Mouse (Mus musculus) liver, postnatal 0 days (tissue): ENCODE measurements around the gene Ttll1. TPM values are rescaled to one million over a fixed set of nuclear protein-coding genes. Genes with fewer than 3 reads are reported as not detected.
A peak's percentile ranks its signal among the peaks of the same experiment; 100 is the strongest.
"Not testable (repeated sequence)": the region's sequence is repeated elsewhere in the genome, so short reads cannot be mapped to it uniquely, and the experiment has no call there.

Experiments
- ATAC-seq: fragments of 200-750 bp; cut with Nextera tagmentation; 2 replicates; pipeline ENCODE4 v1.8.0; 2017; ENCODE audit warnings: mild to moderate bottlenecking, moderate library complexity
- DNase-seq: peaks from one replicate; pipeline ENCODE4 v3.0.0-alpha.2; 2016
- H3K27ac ChIP-seq: fragments of 300-500 bp; sonication (generic); 2 replicates; pipeline ENCODE4 v1.5.1; 2014; ENCODE audit warnings: antibody characterized with exemption, moderate library complexity, mild to moderate bottlenecking, low read depth
- H3K27me3 ChIP-seq: fragments of 300-500 bp; sonication (generic); 2 replicates; pipeline ENCODE4 v1.6.1; 2014; ENCODE audit warnings: low read length, control low read depth, mixed read lengths; ENCODE audit not compliant: insufficient read depth
- H3K36me3 ChIP-seq: fragments of 300-500 bp; sonication (generic); replicated peaks from 2 replicates; pipeline ENCODE4 v1.6.1; 2014; ENCODE audit warnings: mild to moderate bottlenecking, control low read depth, low read length, moderate library complexity, mixed read lengths; ENCODE audit not compliant: insufficient read depth
- H3K4me1 ChIP-seq: fragments of 300-500 bp; sonication (generic); 2 replicates; pipeline ENCODE4 v1.6.1; 2014; ENCODE audit warnings: antibody characterized with exemption, mild to moderate bottlenecking, control low read depth; ENCODE audit not compliant: insufficient read depth
- H3K4me2 ChIP-seq: fragments of 300-500 bp; sonication (generic); 2 replicates; pipeline ENCODE4 v1.6.1; 2014; ENCODE audit warnings: low read depth, mild to moderate bottlenecking, low read length, moderate library complexity, mixed read lengths
- H3K4me3 ChIP-seq: fragments of 300-500 bp; sonication (generic); 2 replicates; pipeline ENCODE4 v1.5.1; 2014; ENCODE audit warnings: low read depth, low read length
- H3K9ac ChIP-seq: fragments of 300-500 bp; sonication (generic); replicated peaks from 2 replicates; pipeline ENCODE4 v1.6.1; 2014; ENCODE audit warnings: mild to moderate bottlenecking, moderate library complexity
- H3K9me3 ChIP-seq: fragments of 300-500 bp; sonication (generic); 2 replicates; pipeline ENCODE4 v1.6.1; 2016; ENCODE audit warnings: mild to moderate bottlenecking, control low read depth, low read length, mixed read lengths
- CTCF ChIP-seq: sonication (generic); IDR thresholded peaks from 2 replicates; pipeline ENCODE4 v1.5.1; 2016; ENCODE audit warnings: antibody characterized with exemption, low read depth
- EP300 ChIP-seq: IDR thresholded peaks from 2 replicates; pipeline ENCODE4 v1.6.1; 2016; ENCODE audit warnings: antibody characterized with exemption, low read depth, mild to moderate bottlenecking
- WGBS: fragments of 180-500 bp; shearing (Covaris S2); extraction: QIAGEN DNeasy Blood & Tissue Kit; methylation state at CpG from one replicate; pipeline ENCODE4 v1.1.7; 2014; ENCODE audit not compliant: insufficient replicate concordance; 5-methylcytosine and 5-hydroxymethylcytosine counted together
- polyA plus RNA-seq: library from polyadenylated mRNA; unstranded; fragments of >200 nt; fragmentation: Nextera tagmentation; extraction: Ambion mirVana; gene quantifications from 2 replicates; pipeline ENCODE4 v1.2.1, GENCODE M21; 2015

Gene Ttll1
- polyA plus RNA-seq, 1 experiment from 2014 or later = 3.2 TPM

GRCm38 (mm10) chr15:83464083-83464904 is 46.4 kb downstream of the Ttll1 start, which contains the start of gene Pacsin2:
TSS of gene Pacsin2 (minus strand) at chr15:83464606.
- H3K9ac ChIP-seq = peak within 1 kb of the TSS; percentile 89
- H3K36me3 ChIP-seq = no peaks in the 10 kb centered on the region
- DNase-seq = peak; percentile 99
- peak within 1 kb of the TSS; percentile 86 for H3K4me3 ChIP-seq
- peak within 1 kb of the TSS; percentile 93 for H3K27ac ChIP-seq
- H3K27me3 ChIP-seq = no peaks in the 10 kb centered on the region
- TF ChIP-seq EP300 (no peak), CTCF (no peak)
- peak within 1 kb of the TSS; percentile 99 for H3K4me2 ChIP-seq
- WGBS = under 1% methylated on average over 68 of the region's 88 CpGs
- H3K4me1 ChIP-seq = peaks cover 17% of the 10 kb centered on the region
- ATAC-seq = peak; percentile 99
- no peaks in the 10 kb centered on the region for H3K9me3 ChIP-seq

GRCm38 (mm10) chr15:83463369-83464082 is 47.2 kb downstream of the Ttll1 start:
- peak; percentile 41 for DNase-seq
- 16% methylated on average over 17 of the region's 17 CpGs for WGBS
- ATAC-seq = no peak

GRCm38 (mm10) chr15:83462349-83462748 is 48.3 kb downstream of the Ttll1 start:
- not testable (repeated sequence) for H3K27ac ChIP-seq

More at GRCm38 (mm10) chr15:83463369-83464082, 47.2 kb downstream of the Ttll1 start:
- no peaks in the 10 kb centered on the region for H3K36me3 ChIP-seq
- H3K9ac ChIP-seq = peak overlapping the region; percentile 89
- H3K27me3 ChIP-seq = no peaks in the 10 kb centered on the region
- no peak for TF ChIP-seq EP300
- TF ChIP-seq CTCF = no peak
- peak overlapping the region; percentile 93 for H3K27ac ChIP-seq
- H3K4me2 ChIP-seq = peak overlapping the region; percentile 99
- no peaks in the 10 kb centered on the region for H3K9me3 ChIP-seq
- H3K4me3 ChIP-seq = peak overlapping the region; percentile 86
- H3K4me1 ChIP-seq = peaks cover 17% of the 10 kb centered on the region

GRCm38 (mm10) chr15:83460891-83461290 is 49.8 kb downstream of the Ttll1 start:
- no peak for TF ChIP-seq EP300
- no peak for TF ChIP-seq CTCF
- Histone ChIP-seq H3K9ac (no peak overlapping the region), H3K4me3 (no peak overlapping the region), H3K36me3 (no peaks in the 10 kb centered on the region), H3K9me3 (no peaks in the 10 kb centered on the region), H3K4me1 (peaks cover 20% of the 10 kb centered on the region), H3K4me2 (no peak overlapping the region), H3K27ac (no peak overlapping the region), H3K27me3 (no peaks in the 10 kb centered on the region)
- ATAC-seq (no peak), DNase-seq (no peak)
- WGBS = 74% methylated on average over 3 of the region's 3 CpGs

More at GRCm38 (mm10) chr15:83462349-83462748, 48.3 kb downstream of the Ttll1 start:
- H3K9ac ChIP-seq = 0 out of 2 replicates have a peak overlapping the region, but pooled peaks have one; percentile 9
- not testable (repeated sequence) for ATAC-seq, H3K9me3 ChIP-seq, H3K4me3 ChIP-seq, H3K36me3 ChIP-seq, H3K27me3 ChIP-seq, DNase-seq
- 85% methylated on average over 8 of the region's 8 CpGs for WGBS
- H3K4me2 ChIP-seq = peak overlapping the region; percentile 99
- peaks cover 20% of the 10 kb centered on the region for H3K4me1 ChIP-seq

GRCm38 (mm10) chr15:83457541-83457940 is 53.2 kb downstream of the Ttll1 start:
- Histone ChIP-seq H3K9ac (no peak overlapping the region), H3K9me3 (no peaks in the 10 kb centered on the region), H3K27ac (no peak overlapping the region), H3K36me3 (no peaks in the 10 kb centered on the region), H3K27me3 (no peaks in the 10 kb centered on the region), H3K4me3 (no peak overlapping the region), H3K4me1 (peaks cover 36% of the 10 kb centered on the region), H3K4me2 (no peak overlapping the region)
- TF ChIP-seq EP300 (no peak), CTCF (no peak)
- ATAC-seq (no peak), DNase-seq (no peak)
- 83% methylated on average over 1 of the region's 1 CpGs for WGBS

- DNase-seq = no peak
- H3K9ac ChIP-seq = no peak overlapping the region
- no peaks in the 10 kb centered on the region for H3K27me3 ChIP-seq
- H3K4me1 ChIP-seq = peaks cover 52% of the 10 kb centered on the region
- peak overlapping the region; percentile 48; the same call in 1 of the 2 replicates for H3K27ac ChIP-seq
- H3K9me3 ChIP-seq = no peaks in the 10 kb centered on the region
- WGBS = 78% methylated on average over 5 of the region's 5 CpGs
- H3K4me2 ChIP-seq = no peak overlapping the region
- no peaks in the 10 kb centered on the region for H3K36me3 ChIP-seq
- ATAC-seq = no peak
- no peak for TF ChIP-seq EP300
- TF ChIP-seq CTCF = no peak
- H3K4me3 ChIP-seq = no peak overlapping the region
Measured at GRCm38 (mm10) chr15:83455637-83456036, 55.1 kb downstream of the Ttll1 start.
